Mouse (Mus musculus): ENCODE measurements around the gene Jade2. TPM values are rescaled to one million over a fixed set of nuclear protein-coding genes. Genes with fewer than 3 reads are reported as not detected.

Jade2 gene
- polyA plus RNA-seq, 1 experiment from 2014 or later, result 0.52 TPM

DNA sequence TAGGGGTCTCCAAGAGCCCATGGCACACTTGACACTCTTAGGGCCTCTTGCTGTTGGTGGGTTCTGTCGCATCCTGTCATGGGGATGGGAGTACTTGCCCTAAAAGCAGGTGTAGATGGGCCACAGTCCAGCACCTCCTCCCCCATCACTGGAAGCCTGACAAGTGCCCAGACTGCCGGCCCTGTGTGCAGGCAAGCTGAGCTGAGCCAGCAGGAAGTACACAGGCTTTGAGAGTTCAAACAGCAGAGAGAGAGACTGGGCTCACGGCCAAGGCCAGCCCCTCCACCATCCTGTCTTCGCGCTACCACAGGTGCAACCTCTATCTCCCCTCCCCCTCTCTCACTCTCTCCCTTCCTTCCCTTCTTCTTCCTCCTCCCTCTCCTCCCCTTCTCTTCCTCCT is 26.2 kb upstream of the Jade2 start:
- no peaks in the 10 kb centered on the region for H3K4me1 ChIP-seq (ENCODE audit: control insufficient read depth, insufficient read depth, low read length)
- no peak overlapping the region for H3K4me3 ChIP-seq (ENCODE audit: low read depth, low read length)
- no peaks in the 10 kb centered on the region for H3K9me3 ChIP-seq (replicated peaks; ENCODE audit: control insufficient read depth, low read length)
- no peaks in the 10 kb centered on the region for H3K36me3 ChIP-seq (replicated peaks; ENCODE audit: control insufficient read depth, insufficient read depth, low read depth, low read length)
- DNase-seq (ENCODE audit: low spot score), result peak; percentile 9
- H3K27ac ChIP-seq (replicated peaks; ENCODE audit: low read depth, low read length), result no peak overlapping the region
- no peaks in the 10 kb centered on the region for H3K27me3 ChIP-seq (ENCODE audit: control insufficient read depth, insufficient read depth, low read length)
- H3K4me2 ChIP-seq (ENCODE audit: low read depth, low read length), result no peak overlapping the region
- no peak overlapping the region for H3K9ac ChIP-seq (replicated peaks; ENCODE audit: low read length)
- WGBS, result 52% methylated on average over 5 of the region's 5 CpGs
- no peak for ATAC-seq (replicated peaks; ENCODE audit: insufficient number of reproducible peaks, low FRiP score, low TSS enrichment, low read depth)

- Histone ChIP-seq H3K4me1 (ENCODE audit: control insufficient read depth, insufficient read depth, low read length) (no peaks in the 10 kb centered on the region), H3K27ac (replicated peaks; ENCODE audit: low read depth, low read length) (no peak overlapping the region), H3K9me3 (replicated peaks; ENCODE audit: control insufficient read depth, low read length) (no peaks in the 10 kb centered on the region), H3K4me3 (ENCODE audit: low read depth, low read length) (no peak overlapping the region), H3K27me3 (ENCODE audit: control insufficient read depth, insufficient read depth, low read length) (no peaks in the 10 kb centered on the region), H3K4me2 (ENCODE audit: low read depth, low read length) (no peak overlapping the region), H3K36me3 (replicated peaks; ENCODE audit: control insufficient read depth, insufficient read depth, low read depth, low read length) (no peaks in the 10 kb centered on the region), H3K9ac (replicated peaks; ENCODE audit: low read length) (no peak overlapping the region)
- no peak for ATAC-seq (replicated peaks; ENCODE audit: insufficient number of reproducible peaks, low FRiP score, low TSS enrichment, low read depth)
- 80% methylated on average over 7 of the region's 7 CpGs for WGBS
- no peak for DNase-seq (ENCODE audit: low spot score)
Measured at GRCm38 (mm10) chr11:51881776-51882175, 24.3 kb upstream of the Jade2 start.

- 88% methylated on average over 15 of the region's 15 CpGs for WGBS
- no peaks in the 10 kb centered on the region for H3K4me1 ChIP-seq (ENCODE audit: control insufficient read depth, insufficient read depth, low read length)
- no peak overlapping the region for H3K9ac ChIP-seq (replicated peaks; ENCODE audit: low read length)
- H3K27me3 ChIP-seq (ENCODE audit: control insufficient read depth, insufficient read depth, low read length), result no peaks in the 10 kb centered on the region
- no peak overlapping the region for H3K4me2 ChIP-seq (ENCODE audit: low read depth, low read length)
- no peak overlapping the region for H3K27ac ChIP-seq (replicated peaks; ENCODE audit: low read depth, low read length)
- H3K4me3 ChIP-seq (ENCODE audit: low read depth, low read length), result no peak overlapping the region
- H3K36me3 ChIP-seq (replicated peaks; ENCODE audit: control insufficient read depth, insufficient read depth, low read depth, low read length), result no peaks in the 10 kb centered on the region
- no peaks in the 10 kb centered on the region for H3K9me3 ChIP-seq (replicated peaks; ENCODE audit: control insufficient read depth, low read length)
- DNase-seq (ENCODE audit: low spot score), result no peak
- no peak for ATAC-seq (replicated peaks; ENCODE audit: insufficient number of reproducible peaks, low FRiP score, low TSS enrichment, low read depth)
Measured at GRCm38 (mm10) chr11:51881041-51881730, 23.7 kb upstream of the Jade2 start.

- H3K9me3 ChIP-seq (replicated peaks; ENCODE audit: control insufficient read depth, low read length), result no peaks in the 10 kb centered on the region
- H3K9ac ChIP-seq (replicated peaks; ENCODE audit: low read length), result no peak overlapping the region
- H3K4me3 ChIP-seq (ENCODE audit: low read depth, low read length), result no peak overlapping the region
- ATAC-seq (replicated peaks; ENCODE audit: insufficient number of reproducible peaks, low FRiP score, low TSS enrichment, low read depth) (no peak), DNase-seq (ENCODE audit: low spot score) (no peak)
- H3K36me3 ChIP-seq (replicated peaks; ENCODE audit: control insufficient read depth, insufficient read depth, low read depth, low read length), result no peaks in the 10 kb centered on the region
- no peak overlapping the region for H3K27ac ChIP-seq (replicated peaks; ENCODE audit: low read depth, low read length)
- no peaks in the 10 kb centered on the region for H3K4me1 ChIP-seq (ENCODE audit: control insufficient read depth, insufficient read depth, low read length)
- 80% methylated on average over 4 of the region's 4 CpGs for WGBS
- no peaks in the 10 kb centered on the region for H3K27me3 ChIP-seq (ENCODE audit: control insufficient read depth, insufficient read depth, low read length)
- H3K4me2 ChIP-seq (ENCODE audit: low read depth, low read length), result no peak overlapping the region
Measured at GRCm38 (mm10) chr11:51876943-51877344, 19.5 kb upstream of the Jade2 start.

GRCm38 (mm10) chr11:51875792-51876195 is 18.3 kb upstream of the Jade2 start:
- H3K9me3 ChIP-seq (replicated peaks; ENCODE audit: control insufficient read depth, low read length), result no peaks in the 10 kb centered on the region
- no peaks in the 10 kb centered on the region for H3K4me1 ChIP-seq (ENCODE audit: control insufficient read depth, insufficient read depth, low read length)
- no peak overlapping the region for H3K27ac ChIP-seq (replicated peaks; ENCODE audit: low read depth, low read length)
- DNase-seq (ENCODE audit: low spot score) (no peak), ATAC-seq (replicated peaks; ENCODE audit: insufficient number of reproducible peaks, low FRiP score, low TSS enrichment, low read depth) (no peak)
- no peak overlapping the region for H3K4me3 ChIP-seq (ENCODE audit: low read depth, low read length)
- no peak overlapping the region for H3K9ac ChIP-seq (replicated peaks; ENCODE audit: low read length)
- no peaks in the 10 kb centered on the region for H3K27me3 ChIP-seq (ENCODE audit: control insufficient read depth, insufficient read depth, low read length)
- no peaks in the 10 kb centered on the region for H3K36me3 ChIP-seq (replicated peaks; ENCODE audit: control insufficient read depth, insufficient read depth, low read depth, low read length)
- 21% methylated on average over 4 of the region's 4 CpGs for WGBS
- no peak overlapping the region for H3K4me2 ChIP-seq (ENCODE audit: low read depth, low read length)

GRCm38 (mm10) chr11:51875086-51875485 is 17.6 kb upstream of the Jade2 start:
- no peaks in the 10 kb centered on the region for H3K27me3 ChIP-seq (ENCODE audit: control insufficient read depth, insufficient read depth, low read length)
- no peak overlapping the region for H3K27ac ChIP-seq (replicated peaks; ENCODE audit: low read depth, low read length)
- no peaks in the 10 kb centered on the region for H3K9me3 ChIP-seq (replicated peaks; ENCODE audit: control insufficient read depth, low read length)
- H3K4me2 ChIP-seq (ENCODE audit: low read depth, low read length), result no peak overlapping the region
- H3K9ac ChIP-seq (replicated peaks; ENCODE audit: low read length), result no peak overlapping the region
- H3K4me1 ChIP-seq (ENCODE audit: control insufficient read depth, insufficient read depth, low read length), result no peaks in the 10 kb centered on the region
- no peaks in the 10 kb centered on the region for H3K36me3 ChIP-seq (replicated peaks; ENCODE audit: control insufficient read depth, insufficient read depth, low read depth, low read length)
- 96% methylated on average over 1 of the region's 1 CpGs for WGBS
- no peak for ATAC-seq (replicated peaks; ENCODE audit: insufficient number of reproducible peaks, low FRiP score, low TSS enrichment, low read depth)
- H3K4me3 ChIP-seq (ENCODE audit: low read depth, low read length), result no peak overlapping the region
- DNase-seq (ENCODE audit: low spot score), result no peak

- H3K4me2 ChIP-seq (ENCODE audit: low read depth, low read length), result no peak overlapping the region
- no peaks in the 10 kb centered on the region for H3K9me3 ChIP-seq (replicated peaks; ENCODE audit: control insufficient read depth, low read length)
- no peak for ATAC-seq (replicated peaks; ENCODE audit: insufficient number of reproducible peaks, low FRiP score, low TSS enrichment, low read depth)
- no peak overlapping the region for H3K9ac ChIP-seq (replicated peaks; ENCODE audit: low read length)
- no peak overlapping the region for H3K27ac ChIP-seq (replicated peaks; ENCODE audit: low read depth, low read length)
- H3K27me3 ChIP-seq (ENCODE audit: control insufficient read depth, insufficient read depth, low read length), result no peaks in the 10 kb centered on the region
- H3K36me3 ChIP-seq (replicated peaks; ENCODE audit: control insufficient read depth, insufficient read depth, low read depth, low read length), result no peaks in the 10 kb centered on the region
- no peak for DNase-seq (ENCODE audit: low spot score)
- no peaks in the 10 kb centered on the region for H3K4me1 ChIP-seq (ENCODE audit: control insufficient read depth, insufficient read depth, low read length)
- no peak overlapping the region for H3K4me3 ChIP-seq (ENCODE audit: low read depth, low read length)
- WGBS, result 84% methylated on average over 7 of the region's 7 CpGs
Measured at GRCm38 (mm10) chr11:51874266-51875036, 17.0 kb upstream of the Jade2 start.

DNA sequence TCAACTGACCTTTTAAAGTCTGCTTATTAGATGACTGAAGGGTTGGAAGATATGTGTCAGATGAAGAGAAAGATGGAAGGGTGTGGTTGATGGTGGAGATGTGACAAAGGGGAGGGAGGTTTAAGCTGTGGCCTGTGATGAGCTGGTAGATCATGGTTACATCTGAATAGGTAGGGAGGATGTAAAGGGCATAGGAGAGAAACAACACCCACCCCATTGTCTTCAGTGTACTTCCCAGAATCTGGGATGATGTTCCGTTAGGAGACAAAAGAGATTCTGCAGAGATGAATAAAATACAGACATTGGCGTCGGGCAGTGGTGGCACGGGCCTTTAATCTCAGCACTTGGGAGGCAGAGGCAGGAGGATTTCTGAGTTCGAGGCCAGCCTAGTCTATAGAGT is 15.7 kb upstream of the Jade2 start:
- H3K9ac ChIP-seq (replicated peaks; ENCODE audit: low read length), result no peak overlapping the region
- H3K27me3 ChIP-seq (ENCODE audit: control insufficient read depth, insufficient read depth, low read length), result no peaks in the 10 kb centered on the region
- H3K9me3 ChIP-seq (replicated peaks; ENCODE audit: control insufficient read depth, low read length), result no peaks in the 10 kb centered on the region
- no peaks in the 10 kb centered on the region for H3K36me3 ChIP-seq (replicated peaks; ENCODE audit: control insufficient read depth, insufficient read depth, low read depth, low read length)
- H3K4me1 ChIP-seq (ENCODE audit: control insufficient read depth, insufficient read depth, low read length), result no peaks in the 10 kb centered on the region
- no peak overlapping the region for H3K4me2 ChIP-seq (ENCODE audit: low read depth, low read length)
- ATAC-seq (replicated peaks; ENCODE audit: insufficient number of reproducible peaks, low FRiP score, low TSS enrichment, low read depth) (no peak), DNase-seq (ENCODE audit: low spot score) (no peak)
- H3K27ac ChIP-seq (replicated peaks; ENCODE audit: low read depth, low read length), result no peak overlapping the region
- H3K4me3 ChIP-seq (ENCODE audit: low read depth, low read length), result no peak overlapping the region
- WGBS, result 94% methylated on average over 5 of the region's 5 CpGs

Data from embryonic facial prominence, embryonic 11.5 days (tissue).